Mouse (Mus musculus) E14TG2a.4 (cell line): ENCODE measurements at regions not wholly inside any gene's neighbourhood (a gene's known extent, or its start where the extent isn't known, plus 50 kb on each side); places are given as distances from the start of the nearest gene placed in this dataset.

ENCODE experiments used
- CTCF ChIP-seq: conservative IDR thresholded peaks from 2 replicates; pipeline ENCODE4 v1.5.1; 2014; ENCODE audit warnings: low read length
- NANOG ChIP-seq: IDR thresholded peaks from 2 replicates; pipeline ENCODE4 v1.6.1; 2014; ENCODE audit warnings: borderline replicate concordance, low read length, mixed read lengths

DNA sequence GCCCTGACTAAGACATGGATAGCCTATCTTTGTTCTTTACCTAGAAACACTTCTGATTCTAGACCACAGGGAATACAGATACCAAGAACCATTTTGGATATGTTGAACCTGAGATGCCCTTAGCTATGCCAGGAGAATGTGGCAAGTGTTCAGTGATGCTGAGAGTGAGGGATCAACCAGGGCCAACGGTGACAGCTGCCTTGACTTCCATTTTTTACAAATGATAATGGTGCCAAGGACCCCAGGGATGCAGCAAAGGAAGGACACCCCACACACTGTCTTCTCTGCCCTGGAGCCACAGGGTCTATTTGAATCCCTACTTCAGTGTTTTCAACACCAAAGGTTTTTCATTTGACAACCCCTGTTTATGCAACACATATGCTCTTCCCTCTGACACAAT is 174.4 kb downstream of the Gsdmc2 start:
- TF ChIP-seq CTCF (no peak), NANOG (no peak)
